Mouse (Mus musculus) midbrain, embryonic 10.5 days (tissue): ENCODE measurements at regions not wholly inside any gene's neighbourhood (a gene's known extent, or its start where the extent isn't known, plus 50 kb on each side); places are given as distances from the start of the nearest gene placed in this dataset. TPM values are rescaled to one million over a fixed set of nuclear protein-coding genes. Genes with fewer than 3 reads are reported as not detected.
A peak's percentile ranks its signal among the peaks of the same experiment; 100 is the strongest.

ENCODE experiments used
- DNase-seq: peaks from one replicate; pipeline ENCODE4 v3.0.0-alpha.2; 2017; ENCODE audit warnings: low spot score
- H3K27ac ChIP-seq: fragments of 300-500 bp; sonication (generic); replicated peaks from 2 replicates; pipeline ENCODE4 v1.5.1; 2016; ENCODE audit warnings: mild to moderate bottlenecking
- H3K27me3 ChIP-seq: fragments of 300-500 bp; sonication (generic); 2 replicates; pipeline ENCODE4 v1.6.1; 2016; ENCODE audit warnings: low read depth, mild to moderate bottlenecking; ENCODE audit not compliant: poor library complexity, severe bottlenecking
- H3K36me3 ChIP-seq: fragments of 300-500 bp; sonication (generic); 2 replicates; pipeline ENCODE4 v1.6.1; 2016; ENCODE audit warnings: mild to moderate bottlenecking, moderate library complexity
- H3K4me1 ChIP-seq: fragments of 300-500 bp; sonication (generic); 2 replicates; pipeline ENCODE4 v1.6.1; 2016
- H3K4me3 ChIP-seq: fragments of 300-500 bp; sonication (generic); 2 replicates; pipeline ENCODE4 v1.5.1; 2016; ENCODE audit warnings: mild to moderate bottlenecking, moderate library complexity
- H3K9me3 ChIP-seq: fragments of 300-500 bp; sonication (generic); replicated peaks from 2 replicates; pipeline ENCODE4 v1.6.1; 2016; ENCODE audit warnings: mild to moderate bottlenecking
- WGBS: fragments of 180-500 bp; shearing (Covaris S2); methylation state at CpG from one replicate; pipeline ENCODE4 v1.1.7; 2016; 5-methylcytosine and 5-hydroxymethylcytosine counted together
- microRNA counts: library from miRNA; unstranded; fragments of <30 nt; microRNA quantifications from one replicate; lab custom pipeline; 2017
- microRNA-seq: library from miRNA; unstranded; fragments of <30 nt; microRNA quantifications from one replicate; pipeline ENCODE4, GENCODE M21; 2017

GRCm38 (mm10) chr12:110219750-110220149 is 59.1 kb upstream of the Dio3 start:
- DNase-seq = no peak
- Histone ChIP-seq H3K9me3 (no peaks in the 10 kb centered on the region), H3K27ac (no peak overlapping the region), H3K36me3 (no peaks in the 10 kb centered on the region), H3K27me3 (no peaks in the 10 kb centered on the region), H3K4me1 (peaks cover 8% of the 10 kb centered on the region), H3K4me3 (no peak overlapping the region)
- WGBS = 86% methylated on average over 8 of the region's 8 CpGs

DNA sequence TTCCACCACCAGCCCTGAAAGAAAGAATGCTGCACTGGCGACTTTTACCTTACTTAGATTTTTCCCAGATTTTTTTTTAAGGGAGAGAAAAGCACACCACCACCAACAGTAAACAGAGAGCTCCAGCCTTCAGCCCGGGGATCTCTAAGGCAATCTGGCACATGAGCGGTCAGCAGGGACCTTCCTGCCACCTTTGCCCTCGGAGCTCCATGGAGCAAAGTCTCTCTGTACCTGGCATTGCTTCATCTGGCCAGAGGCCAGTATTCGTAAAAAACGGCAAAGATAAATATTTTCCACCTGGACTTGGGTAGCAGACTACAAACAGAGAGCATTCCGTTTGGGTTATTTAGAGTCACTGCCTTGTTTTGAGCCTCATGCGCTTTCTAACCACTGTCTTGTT is 58.4 kb upstream of the Dio3 start:
- no peaks in the 10 kb centered on the region for H3K9me3 ChIP-seq
- DNase-seq = no peak
- WGBS = 80% methylated on average over 8 of the region's 8 CpGs
- H3K4me1 ChIP-seq = peaks cover under 1% of the 10 kb centered on the region; the same call in 1 of the 2 replicates
- H3K36me3 ChIP-seq = no peaks in the 10 kb centered on the region
- H3K4me3 ChIP-seq = no peak overlapping the region
- no peak overlapping the region for H3K27ac ChIP-seq
- H3K27me3 ChIP-seq = no peaks in the 10 kb centered on the region

GRCm38 (mm10) chr12:110221184-110221583 is 57.7 kb upstream of the Dio3 start:
- H3K4me1 ChIP-seq = no peaks in the 10 kb centered on the region
- no peaks in the 10 kb centered on the region for H3K9me3 ChIP-seq
- 66% methylated on average over 4 of the region's 4 CpGs for WGBS
- H3K4me3 ChIP-seq = no peak overlapping the region
- H3K27ac ChIP-seq = no peak overlapping the region
- no peaks in the 10 kb centered on the region for H3K27me3 ChIP-seq
- DNase-seq = no peak
- H3K36me3 ChIP-seq = no peaks in the 10 kb centered on the region

DNA sequence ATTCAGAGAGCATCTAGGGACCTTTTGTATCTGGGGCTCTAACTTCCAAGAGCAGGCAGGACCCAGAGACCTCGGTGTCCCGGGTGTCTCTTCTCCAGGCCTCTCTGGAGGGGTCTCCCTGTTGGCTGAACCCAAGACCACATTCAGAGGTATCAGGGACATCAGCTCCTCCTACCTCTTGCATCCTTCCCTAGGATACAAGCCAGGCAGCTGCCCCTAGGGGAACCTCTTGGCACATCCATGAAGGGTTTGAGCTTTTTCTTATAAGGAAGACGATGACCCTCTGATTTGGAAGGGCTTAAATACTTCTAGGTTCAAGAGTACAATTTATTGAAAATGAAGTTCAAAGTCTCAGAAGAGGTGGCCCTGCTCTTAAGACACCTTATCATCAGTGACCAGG is 57.2 kb upstream of the Dio3 start:
- H3K27ac ChIP-seq = no peak overlapping the region
- WGBS = 64% methylated on average over 3 of the region's 3 CpGs

DNA sequence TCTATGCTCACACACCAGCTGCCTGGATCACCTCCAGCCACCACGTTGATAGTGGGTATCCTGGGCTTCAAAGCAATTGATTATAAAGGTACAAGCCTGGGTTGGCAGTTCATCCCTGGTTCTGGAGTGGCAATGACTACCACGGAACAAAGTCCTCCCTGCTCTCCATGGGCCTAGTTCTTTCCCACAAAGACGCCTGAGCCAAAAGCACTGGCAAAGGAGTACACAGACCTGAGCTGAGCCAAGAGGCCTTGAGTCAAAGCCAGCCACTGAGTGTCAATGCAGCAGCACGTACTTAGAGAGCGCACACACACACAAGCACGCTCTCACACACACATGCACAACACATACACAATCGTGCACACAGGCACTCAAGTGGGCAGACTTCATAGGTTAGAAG is 54.6 kb upstream of the Dio3 start:
- 86% methylated on average over 7 of the region's 7 CpGs for WGBS
- DNase-seq = no peak
- 0 out of 2 replicates have a peak, but pooled peaks cover under 1% of the 10 kb centered on the region for H3K27me3 ChIP-seq
- H3K4me1 ChIP-seq = no peaks in the 10 kb centered on the region
- H3K4me3 ChIP-seq = no peak overlapping the region
- no peaks in the 10 kb centered on the region for H3K9me3 ChIP-seq
- no peaks in the 10 kb centered on the region for H3K36me3 ChIP-seq
- H3K27ac ChIP-seq = no peak overlapping the region

More for the DNA sequence above, 57.2 kb upstream of the Dio3 start:
- H3K36me3 ChIP-seq = no peaks in the 10 kb centered on the region
- DNase-seq = no peak
- H3K4me1 ChIP-seq = no peaks in the 10 kb centered on the region
- no peak overlapping the region for H3K4me3 ChIP-seq
- no peaks in the 10 kb centered on the region for H3K9me3 ChIP-seq
- H3K27me3 ChIP-seq = no peaks in the 10 kb centered on the region

DNA sequence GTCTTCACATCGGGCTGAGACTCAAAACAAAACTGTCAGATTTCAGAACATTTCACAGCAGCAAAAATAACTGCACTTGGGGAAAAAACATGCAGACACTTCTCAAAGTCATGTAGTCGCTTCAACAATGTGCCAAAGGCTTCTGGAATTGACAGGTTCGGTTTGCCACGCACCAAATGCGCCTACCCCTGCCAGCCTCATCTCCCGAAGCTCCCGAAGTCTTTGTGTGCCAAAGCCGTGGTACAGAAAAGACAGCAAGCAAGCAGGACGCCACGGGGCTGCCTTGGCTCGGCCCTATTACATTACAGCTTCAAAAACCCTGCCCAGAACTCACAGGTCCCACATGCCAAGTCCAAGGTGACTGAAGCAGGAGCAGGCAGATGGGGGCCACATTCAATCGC is 50.9 kb upstream of the Dio3 start:
- Histone ChIP-seq H3K9me3 (no peaks in the 10 kb centered on the region), H3K4me3 (no peak overlapping the region), H3K27ac (no peak overlapping the region), H3K36me3 (no peaks in the 10 kb centered on the region), H3K4me1 (peaks cover 27% of the 10 kb centered on the region), H3K27me3 (peaks cover 34% of the 10 kb centered on the region)
- WGBS = 88% methylated on average over 12 of the region's 12 CpGs
- DNase-seq = no peak

MicroRNA genes in the stretch of these regions (microRNA counts, 519-probe panel; counts per million panel counts)
- microRNA mmu-miR-1193 (lab: Ali Mortazavi, UCI) (5,933 counts per million, percentile 47 among the panel's probes with 10 or more counts), microRNA mmu-miR-1197 (lab: Ali Mortazavi, UCI) (not detected), microRNA mmu-miR-134 (lab: Ali Mortazavi, UCI) (6,103 counts per million, percentile 52 among the panel's probes with 10 or more counts), microRNA mmu-miR-154 (lab: Ali Mortazavi, UCI) (5,251 counts per million, percentile 34 among the panel's probes with 10 or more counts), microRNA mmu-miR-299 (lab: Ali Mortazavi, UCI) (not detected), microRNA mmu-miR-300 (lab: Ali Mortazavi, UCI) (6,878 counts per million, percentile 67 among the panel's probes with 10 or more counts), microRNA mmu-miR-3072 (lab: Ali Mortazavi, UCI) (not detected), microRNA mmu-miR-323-3p (lab: Ali Mortazavi, UCI) (5,484 counts per million, percentile 38 among the panel's probes with 10 or more counts), microRNA mmu-miR-323-5p (lab: Ali Mortazavi, UCI) (not detected), microRNA mmu-miR-329 (lab: Ali Mortazavi, UCI) (7,807 counts per million, percentile 81 among the panel's probes with 10 or more counts), microRNA mmu-miR-369-3p (lab: Ali Mortazavi, UCI) (7,761 counts per million, percentile 80 among the panel's probes with 10 or more counts), microRNA mmu-miR-369-5p (lab: Ali Mortazavi, UCI) (4,848 counts per million, percentile 27 among the panel's probes with 10 or more counts), microRNA mmu-miR-376a (lab: Ali Mortazavi, UCI) (5,917 counts per million, percentile 46 among the panel's probes with 10 or more counts), microRNA mmu-miR-376b (lab: Ali Mortazavi, UCI) (7,265 counts per million, percentile 72 among the panel's probes with 10 or more counts), microRNA mmu-miR-376c (lab: Ali Mortazavi, UCI) (7,668 counts per million, percentile 79 among the panel's probes with 10 or more counts), microRNA mmu-miR-377 (lab: Ali Mortazavi, UCI) (5,948 counts per million, percentile 47 among the panel's probes with 10 or more counts), microRNA mmu-miR-379 (lab: Ali Mortazavi, UCI) (not detected), microRNA mmu-miR-380-3p (lab: Ali Mortazavi, UCI) (not detected), microRNA mmu-miR-380-5p (lab: Ali Mortazavi, UCI) (not detected), microRNA mmu-miR-381 (lab: Ali Mortazavi, UCI) (6,072 counts per million, percentile 51 among the panel's probes with 10 or more counts), microRNA mmu-miR-382 (lab: Ali Mortazavi, UCI) (8,024 counts per million, percentile 84 among the panel's probes with 10 or more counts), microRNA mmu-miR-409-3p (lab: Ali Mortazavi, UCI) (not detected), microRNA mmu-miR-409-5p (lab: Ali Mortazavi, UCI) (not detected), microRNA mmu-miR-410 (lab: Ali Mortazavi, UCI) (6,490 counts per million, percentile 61 among the panel's probes with 10 or more counts), microRNA mmu-miR-411 (lab: Ali Mortazavi, UCI) (4,523 counts per million, percentile 24 among the panel's probes with 10 or more counts), microRNA mmu-miR-412 (lab: Ali Mortazavi, UCI) (not detected), microRNA mmu-miR-453 (lab: Ali Mortazavi, UCI) (not detected), microRNA mmu-miR-485 (lab: Ali Mortazavi, UCI) (not detected), microRNA mmu-miR-487b (lab: Ali Mortazavi, UCI) (6,103 counts per million, percentile 52 among the panel's probes with 10 or more counts), microRNA mmu-miR-494 (lab: Ali Mortazavi, UCI) (not detected), microRNA mmu-miR-495 (lab: Ali Mortazavi, UCI) (7,125 counts per million, percentile 68 among the panel's probes with 10 or more counts), microRNA mmu-miR-496 (lab: Ali Mortazavi, UCI) (not detected), microRNA mmu-miR-539 (lab: Ali Mortazavi, UCI) (3,470 counts per million, percentile 13 among the panel's probes with 10 or more counts), microRNA mmu-miR-541 (lab: Ali Mortazavi, UCI) (4,508 counts per million, percentile 23 among the panel's probes with 10 or more counts), microRNA mmu-miR-543 (lab: Ali Mortazavi, UCI) (8,055 counts per million, percentile 85 among the panel's probes with 10 or more counts), microRNA mmu-miR-544 (lab: Ali Mortazavi, UCI) (not detected), microRNA mmu-miR-654-3p (lab: Ali Mortazavi, UCI) (not detected), microRNA mmu-miR-654-5p (lab: Ali Mortazavi, UCI) (not detected), microRNA mmu-miR-666-3p (lab: Ali Mortazavi, UCI) (not detected), microRNA mmu-miR-666-5p (lab: Ali Mortazavi, UCI) (not detected), microRNA mmu-miR-667 (lab: Ali Mortazavi, UCI) (5,205 counts per million, percentile 33 among the panel's probes with 10 or more counts), microRNA mmu-miR-668 (lab: Ali Mortazavi, UCI) (not detected), microRNA mmu-miR-679 (lab: Ali Mortazavi, UCI) (not detected), microRNA mmu-miR-758 (lab: Ali Mortazavi, UCI) (not detected), microRNA mmu-miR-882 (lab: Ali Mortazavi, UCI) (not detected)

Small RNAs in the stretch of these regions (microRNA-seq; reads per million reads assigned to microRNA genes)
- gene Gm24321 (not detected), gene Gm25252 (not detected), gene Gm25750 (not detected), gene Gm27379 (0.90 reads per million), gene Gm44322 (not detected), gene Mir1193 (2,362 reads per million, percentile 84 among the genes with 10 or more reads in this experiment), gene Mir1197 (15.0 reads per million, percentile 28 among the genes with 10 or more reads in this experiment), gene Mir134 (1,759 reads per million, percentile 82 among the genes with 10 or more reads in this experiment), gene Mir154 (1,215 reads per million, percentile 78 among the genes with 10 or more reads in this experiment), gene Mir299a (not detected), gene Mir299b (not detected), gene Mir300 (739 reads per million, percentile 74 among the genes with 10 or more reads in this experiment), gene Mir3072 (96.9 reads per million, percentile 50 among the genes with 10 or more reads in this experiment), gene Mir323 (1,676 reads per million, percentile 82 among the genes with 10 or more reads in this experiment), gene Mir329 (134 reads per million, percentile 55 among the genes with 10 or more reads in this experiment), gene Mir369 (7,649 reads per million, percentile 93 among the genes with 10 or more reads in this experiment), gene Mir376a (not detected), gene Mir376b (387 reads per million, percentile 67 among the genes with 10 or more reads in this experiment), gene Mir376c (930 reads per million, percentile 76 among the genes with 10 or more reads in this experiment), gene Mir377 (160 reads per million, percentile 57 among the genes with 10 or more reads in this experiment), gene Mir379 (3,547 reads per million, percentile 88 among the genes with 10 or more reads in this experiment), gene Mir380 (not detected), gene Mir381 (1,858 reads per million, percentile 82 among the genes with 10 or more reads in this experiment), gene Mir382 (4,091 reads per million, percentile 89 among the genes with 10 or more reads in this experiment), gene Mir409 (not detected), gene Mir410 (278 reads per million, percentile 62 among the genes with 10 or more reads in this experiment), gene Mir411 (7,787 reads per million, percentile 93 among the genes with 10 or more reads in this experiment), gene Mir412 (158 reads per million, percentile 57 among the genes with 10 or more reads in this experiment), gene Mir453 (not detected), gene Mir485 (337 reads per million, percentile 65 among the genes with 10 or more reads in this experiment), gene Mir487b (11,066 reads per million, percentile 96 among the genes with 10 or more reads in this experiment), gene Mir494 (823 reads per million, percentile 75 among the genes with 10 or more reads in this experiment), gene Mir495 (126 reads per million, percentile 54 among the genes with 10 or more reads in this experiment), gene Mir496a (191 reads per million, percentile 59 among the genes with 10 or more reads in this experiment), gene Mir539 (not detected), gene Mir541 (3,640 reads per million, percentile 88 among the genes with 10 or more reads in this experiment), gene Mir543 (793 reads per million, percentile 75 among the genes with 10 or more reads in this experiment), gene Mir544 (1.8 reads per million), gene Mir654 (not detected), gene Mir666 (98.7 reads per million, percentile 51 among the genes with 10 or more reads in this experiment), gene Mir667 (328 reads per million, percentile 64 among the genes with 10 or more reads in this experiment), gene Mir668 (47.0 reads per million, percentile 41 among the genes with 10 or more reads in this experiment), gene Mir679 (305 reads per million, percentile 63 among the genes with 10 or more reads in this experiment), gene Mir758 (222 reads per million, percentile 60 among the genes with 10 or more reads in this experiment), gene Mir882 (not detected)
